Mouse (Mus musculus): ENCODE measurements around the gene Mast1. TPM values are rescaled to one million over a fixed set of nuclear protein-coding genes. Genes with fewer than 3 reads are reported as not detected.
"Not testable (repeated sequence)": the region's sequence is repeated elsewhere in the genome, so short reads cannot be mapped to it uniquely, and the experiment has no call there.

Gene Mast1
- polyA plus RNA-seq, 1 experiment from 2014 or later = 3.8 TPM

DNA sequence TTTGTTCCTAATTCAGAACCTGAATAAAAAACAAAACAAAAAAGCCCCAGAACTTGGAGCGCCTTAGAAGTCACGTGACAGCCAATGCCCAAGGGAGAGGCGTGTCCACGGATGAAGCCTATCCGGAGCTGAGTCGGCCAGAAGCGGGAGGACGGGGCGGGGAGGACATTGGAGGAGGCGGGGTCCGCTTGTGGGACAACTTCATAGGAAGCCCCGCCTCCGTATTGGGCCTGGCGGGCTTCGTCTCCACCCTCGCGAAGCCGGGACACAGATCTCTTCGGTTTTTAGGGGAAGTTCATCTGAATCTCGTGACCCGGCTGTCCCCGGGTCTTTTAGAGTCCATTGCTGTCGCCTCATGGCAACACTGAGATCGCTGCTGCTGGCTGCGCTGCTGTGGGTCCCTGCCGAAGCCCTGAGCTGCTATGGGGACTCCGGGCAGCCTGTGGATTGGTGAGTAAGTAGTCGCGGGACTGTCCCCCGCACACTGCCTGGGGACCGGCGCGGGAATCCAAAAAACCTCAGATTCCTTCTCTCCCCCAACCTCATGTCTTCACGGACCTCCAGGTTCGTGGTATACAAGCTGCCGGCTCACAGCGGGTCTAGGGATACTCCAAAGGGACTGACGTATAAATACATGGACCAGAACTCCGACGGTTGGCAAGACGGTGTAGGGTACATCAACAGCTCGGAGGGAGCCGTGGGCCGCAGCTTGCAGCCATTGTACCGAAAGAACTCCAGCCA lies 28.6 kb downstream of the Mast1 start, which contains the start of gene Dnase2a:
TSS of gene Dnase2a (plus strand) at position 140 of the 741 bp plus-strand sequence.
- peaks cover 69% of the 10 kb centered on the region for H3K27me3 ChIP-seq (ENCODE audit: poor library complexity, severe bottlenecking)
- DNase-seq (ENCODE audit: extremely low spot score, low spot score) = peak; percentile 95
- peak within 1 kb of the TSS; percentile 59 for H3K4me3 ChIP-seq
- H3K9me3 ChIP-seq = no peaks in the 10 kb centered on the region
- peaks cover 5% of the 10 kb centered on the region for H3K36me3 ChIP-seq (replicated peaks)
- 2% methylated on average over 45 of the region's 45 CpGs for WGBS
- H3K27ac ChIP-seq = peak within 1 kb of the TSS; percentile 82
- H3K4me1 ChIP-seq = peaks cover 34% of the 10 kb centered on the region

DNA sequence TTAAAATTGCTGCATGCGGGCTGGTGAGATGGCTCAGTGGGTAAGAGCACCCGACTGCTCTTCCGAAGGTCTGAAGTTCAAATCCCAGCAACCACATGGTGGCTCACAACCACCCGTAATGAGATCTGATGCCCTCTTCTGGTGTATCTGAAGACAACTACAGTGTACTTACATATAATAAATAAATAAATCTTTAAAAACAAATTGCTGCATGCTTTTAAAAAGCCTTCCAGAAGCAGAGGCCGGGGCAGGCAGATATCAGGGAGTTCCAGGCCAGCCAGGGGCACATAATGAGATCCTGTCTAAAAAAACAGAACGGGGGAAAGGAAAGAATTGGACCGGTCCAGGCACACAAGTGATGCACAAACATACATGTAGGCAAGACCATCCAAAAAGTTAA lies 29.2 kb downstream of the Mast1 start:
- H3K27me3 ChIP-seq (ENCODE audit: poor library complexity, severe bottlenecking) = peaks cover 65% of the 10 kb centered on the region
- H3K36me3 ChIP-seq (replicated peaks); DNase-seq (ENCODE audit: extremely low spot score, low spot score); H3K9me3 ChIP-seq: not testable (repeated sequence)
- H3K4me1 ChIP-seq = peaks cover 34% of the 10 kb centered on the region
- H3K4me3 ChIP-seq = peak overlapping the region; percentile 59
- WGBS = 28% methylated on average over 7 of the region's 7 CpGs
- H3K27ac ChIP-seq = peak overlapping the region; percentile 82; the same call in 1 of the 2 replicates

DNA sequence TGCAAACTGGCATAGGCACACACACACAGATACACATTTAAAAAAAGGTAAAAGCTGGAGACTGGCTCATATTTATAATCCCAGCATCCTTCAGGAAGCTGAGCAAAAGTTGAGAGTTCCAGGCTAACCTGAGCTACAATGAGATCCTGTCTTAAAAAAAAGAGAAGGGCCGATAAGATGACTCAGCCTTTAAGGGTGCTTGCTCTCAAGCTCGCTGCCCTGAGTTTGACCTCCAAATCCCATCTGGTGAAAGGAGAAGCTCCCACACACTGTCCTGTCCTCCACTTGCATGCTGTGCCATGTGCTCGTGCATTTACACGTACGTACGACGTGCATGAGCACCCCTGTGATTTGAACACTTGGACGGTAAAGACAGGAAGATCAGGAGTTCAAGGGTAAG lies 29.7 kb downstream of the Mast1 start:
- no peaks in the 10 kb centered on the region for H3K9me3 ChIP-seq
- H3K27ac ChIP-seq = no peak overlapping the region
- peaks cover 5% of the 10 kb centered on the region for H3K36me3 ChIP-seq (replicated peaks)
- no peak overlapping the region for H3K4me3 ChIP-seq
- H3K27me3 ChIP-seq (ENCODE audit: poor library complexity, severe bottlenecking) = peaks cover 64% of the 10 kb centered on the region
- no peak for DNase-seq (ENCODE audit: extremely low spot score, low spot score)
- H3K4me1 ChIP-seq = peaks cover 34% of the 10 kb centered on the region
- WGBS = 81% methylated on average over 8 of the region's 8 CpGs

- Histone ChIP-seq H3K36me3 (replicated peaks) (peaks cover 5% of the 10 kb centered on the region), H3K4me1 (peaks cover 35% of the 10 kb centered on the region), H3K4me3 (no peak overlapping the region), H3K9me3 (no peaks in the 10 kb centered on the region), H3K27ac (no peak overlapping the region), H3K27me3 (ENCODE audit: poor library complexity, severe bottlenecking) (peaks cover 64% of the 10 kb centered on the region)
- no peak for DNase-seq (ENCODE audit: extremely low spot score, low spot score)
- WGBS = 95% methylated on average over 9 of the region's 9 CpGs
Observed at GRCm38 (mm10) chr8:84907037-84907436, 30.1 kb downstream of the Mast1 start.

- WGBS = 91% methylated on average over 7 of the region's 7 CpGs
- Histone ChIP-seq H3K27me3 (ENCODE audit: poor library complexity, severe bottlenecking) (peaks cover 61% of the 10 kb centered on the region), H3K4me3 (no peak overlapping the region), H3K4me1 (peaks cover 32% of the 10 kb centered on the region), H3K27ac (no peak overlapping the region), H3K9me3 (no peaks in the 10 kb centered on the region), H3K36me3 (replicated peaks) (no peaks in the 10 kb centered on the region)
- DNase-seq (ENCODE audit: extremely low spot score, low spot score) = no peak
Observed at GRCm38 (mm10) chr8:84904351-84904750, 32.8 kb downstream of the Mast1 start.

DNA sequence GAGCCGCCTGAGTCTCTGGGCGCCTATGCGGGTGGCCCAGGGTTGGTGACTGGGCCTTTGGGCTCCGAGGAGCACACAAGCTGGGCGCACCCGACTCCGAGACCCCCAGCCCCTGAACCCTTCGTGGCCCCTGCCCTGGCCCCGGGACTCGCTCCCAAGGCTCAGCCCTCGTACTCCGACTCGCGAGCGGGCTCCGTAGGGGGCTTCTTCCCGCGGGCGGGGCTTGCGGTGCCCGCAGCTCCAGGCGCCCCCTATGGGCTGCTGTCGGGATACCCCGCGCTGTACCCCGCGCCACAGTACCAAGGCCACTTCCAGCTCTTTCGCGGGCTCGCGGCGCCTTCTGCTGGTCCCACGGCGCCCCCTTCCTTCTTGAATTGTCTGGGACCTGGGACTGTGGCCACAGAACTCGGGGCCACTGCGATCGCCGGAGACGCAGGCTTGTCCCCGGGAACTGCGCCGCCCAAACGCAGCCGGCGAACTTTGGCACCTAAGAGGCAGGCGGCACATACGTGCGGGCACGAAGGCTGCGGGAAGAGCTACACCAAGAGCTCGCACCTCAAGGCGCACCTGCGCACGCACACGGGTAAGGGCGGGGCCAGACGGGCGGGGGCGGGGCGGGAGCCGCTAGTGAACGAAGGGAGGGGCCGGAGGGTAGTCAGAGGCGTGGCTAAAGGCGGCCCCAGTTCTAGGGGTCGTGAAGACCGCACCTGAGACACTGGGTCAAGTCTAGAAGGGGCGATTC lies 34.1 kb downstream of the Mast1 start:
- peak; percentile 90 for DNase-seq (ENCODE audit: extremely low spot score, low spot score)
- Histone ChIP-seq H3K27me3 (ENCODE audit: poor library complexity, severe bottlenecking) (peaks cover 52% of the 10 kb centered on the region), H3K9me3 (no peaks in the 10 kb centered on the region), H3K36me3 (replicated peaks) (no peaks in the 10 kb centered on the region), H3K27ac (peak overlapping the region; percentile 90), H3K4me3 (peak overlapping the region; percentile 69), H3K4me1 (peaks cover 22% of the 10 kb centered on the region)
- under 1% methylated on average over 68 of the region's 68 CpGs for WGBS

DNA sequence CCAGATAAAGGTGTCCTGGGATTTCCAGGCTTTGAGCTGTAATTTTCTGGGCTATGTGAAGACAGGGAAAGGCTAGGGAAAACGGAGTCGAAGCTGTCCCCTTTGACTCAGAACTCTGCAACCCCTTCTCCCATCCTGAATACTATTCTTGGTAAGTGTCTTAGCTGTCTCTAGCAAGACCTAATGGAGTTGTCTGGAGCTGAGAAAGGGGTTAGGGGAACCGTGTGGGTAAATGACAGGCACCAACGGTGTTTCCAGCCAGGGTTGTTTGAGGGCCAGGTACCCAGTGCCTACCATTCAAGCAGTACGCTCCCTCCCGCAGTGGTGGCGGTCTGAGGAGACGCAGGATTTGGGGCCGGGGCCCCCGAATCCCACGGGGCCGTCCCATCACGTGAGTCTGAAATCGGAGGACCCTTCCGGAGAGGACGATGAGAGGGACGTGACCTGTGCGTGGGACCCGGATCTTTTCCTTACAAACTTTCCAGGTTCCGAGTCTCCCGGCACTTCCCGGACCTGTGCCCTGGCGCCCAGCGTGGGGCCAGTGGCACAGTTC lies 34.7 kb downstream of the Mast1 start:
- peaks cover 52% of the 10 kb centered on the region for H3K27me3 ChIP-seq (ENCODE audit: poor library complexity, severe bottlenecking)
- H3K27ac ChIP-seq = peak overlapping the region; percentile 90
- DNase-seq (ENCODE audit: extremely low spot score, low spot score) = peak; percentile 42

DNA sequence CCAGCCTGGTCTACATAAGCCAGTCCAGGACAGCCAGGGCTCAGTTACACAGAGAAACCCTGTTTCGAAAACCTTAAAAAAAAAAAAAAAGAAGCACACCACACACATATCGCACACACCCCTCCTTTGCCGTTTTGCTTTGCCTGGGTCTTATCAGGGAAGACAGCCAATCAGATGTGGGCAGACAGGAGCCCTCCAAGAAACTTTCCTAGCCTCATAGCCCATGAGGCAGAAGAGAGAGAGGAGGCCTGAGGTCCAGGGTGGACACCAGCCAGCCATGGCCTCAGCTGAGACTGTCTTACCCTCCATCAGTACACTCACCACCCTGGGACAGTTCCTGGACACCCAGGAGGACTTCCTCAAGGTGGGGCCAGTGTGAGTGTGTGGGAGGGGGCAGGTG lies 35.4 kb downstream of the Mast1 start, which contains the start of gene Klf1:
TSS of gene Klf1 (plus strand) at position 177 of the 400 bp plus-strand sequence.
- Histone ChIP-seq H3K4me1 (peaks cover 21% of the 10 kb centered on the region), H3K27ac (peak within 1 kb of the TSS; percentile 90), H3K4me3 (peak within 1 kb of the TSS; percentile 69), H3K36me3 (replicated peaks) (no peaks in the 10 kb centered on the region), H3K27me3 (ENCODE audit: poor library complexity, severe bottlenecking) (peaks cover 52% of the 10 kb centered on the region), H3K9me3 (no peaks in the 10 kb centered on the region)
- DNase-seq (ENCODE audit: extremely low spot score, low spot score) = no peak
- 76% methylated on average over 3 of the region's 3 CpGs for WGBS

More for the DNA sequence above, 34.7 kb downstream of the Mast1 start:
- 3% methylated on average over 24 of the region's 24 CpGs for whole genome bisulfite sequencing
- Histone ChIP-seq H3K36me3 (replicated peaks) (no peaks in the 10 kb centered on the region), H3K4me1 (peaks cover 21% of the 10 kb centered on the region), H3K9me3 (no peaks in the 10 kb centered on the region), H3K4me3 (peak overlapping the region; percentile 69)

GRCm38 (mm10) chr8:84901071-84901470 lies 36.1 kb downstream of the Mast1 start:
- Histone ChIP-seq H3K27me3 (ENCODE audit: poor library complexity, severe bottlenecking) (peaks cover 52% of the 10 kb centered on the region), H3K9me3 (no peaks in the 10 kb centered on the region), H3K27ac (peak overlapping the region; percentile 58), H3K4me1 (peaks cover 21% of the 10 kb centered on the region), H3K36me3 (replicated peaks) (no peaks in the 10 kb centered on the region), H3K4me3 (peak overlapping the region; percentile 2; the same call in 1 of the 2 replicates)
- no peak for DNase-seq (ENCODE audit: extremely low spot score, low spot score)
- 74% methylated on average over 4 of the region's 4 CpGs for WGBS

GRCm38 (mm10) chr8:84895963-84896362 lies 41.2 kb downstream of the Mast1 start:
- DNase-seq (ENCODE audit: extremely low spot score, low spot score) = no peak
- Histone ChIP-seq H3K36me3 (replicated peaks) (peaks cover 14% of the 10 kb centered on the region), H3K9me3 (no peaks in the 10 kb centered on the region), H3K4me1 (peaks cover 26% of the 10 kb centered on the region), H3K4me3 (no peak overlapping the region), H3K27me3 (ENCODE audit: poor library complexity, severe bottlenecking) (peaks cover 13% of the 10 kb centered on the region), H3K27ac (no peak overlapping the region)
- WGBS = 92% methylated on average over 5 of the region's 5 CpGs

DNA sequence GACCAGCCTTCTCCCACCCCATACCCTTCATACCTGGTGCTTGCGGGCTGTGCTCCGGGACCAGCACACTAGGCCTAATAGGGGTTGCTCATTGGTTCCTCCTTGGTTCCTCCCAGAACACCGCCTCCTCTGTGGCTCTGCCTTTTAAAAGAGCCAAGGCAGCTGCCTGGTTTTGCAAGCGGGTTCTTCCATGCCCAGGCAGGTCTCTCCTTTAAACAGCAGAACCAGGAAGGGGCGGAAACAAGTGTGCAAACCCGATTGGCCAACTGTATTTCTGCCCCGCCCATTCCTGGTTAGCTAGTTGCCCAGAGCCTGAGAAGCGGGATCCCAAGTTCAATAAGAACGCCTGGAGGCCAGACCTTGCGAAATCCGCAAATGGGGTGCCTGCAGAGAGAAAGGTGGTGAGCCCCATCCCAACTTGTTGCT lies 43.4 kb downstream of the Mast1 start, which contains the start of gene Gcdh:
TSS of gene Gcdh (minus strand) at position 213 of the 426 bp plus-strand sequence.
- Histone ChIP-seq H3K4me1 (peaks cover 26% of the 10 kb centered on the region), H3K27ac (peak within 1 kb of the TSS; percentile 86), H3K9me3 (no peaks in the 10 kb centered on the region), H3K4me3 (peak within 1 kb of the TSS; percentile 84), H3K27me3 (ENCODE audit: poor library complexity, severe bottlenecking) (no peaks in the 10 kb centered on the region), H3K36me3 (replicated peaks) (peaks cover 32% of the 10 kb centered on the region)
- peak; percentile 89 for DNase-seq (ENCODE audit: extremely low spot score, low spot score)
- WGBS = 0% methylated on average over 11 of the region's 11 CpGs

GRCm38 (mm10) chr8:84892993-84893708 lies 44.0 kb downstream of the Mast1 start:
- H3K4me1 ChIP-seq = peaks cover 26% of the 10 kb centered on the region
- peaks cover 38% of the 10 kb centered on the region for H3K36me3 ChIP-seq (replicated peaks)
- H3K4me3 ChIP-seq = peak overlapping the region; percentile 84
- H3K27ac ChIP-seq = peak overlapping the region; percentile 86
- H3K27me3 ChIP-seq (ENCODE audit: poor library complexity, severe bottlenecking) = no peaks in the 10 kb centered on the region
- WGBS = 13% methylated on average over 31 of the region's 31 CpGs
- DNase-seq (ENCODE audit: extremely low spot score, low spot score) = no peak
- no peaks in the 10 kb centered on the region for H3K9me3 ChIP-seq
